Mouse (Mus musculus) embryonic stem cell, embryonic (primary cell): Measurements from ENCODE around the gene Map3k14.

Experiments
- CTCF ChIA-PET, 4 experiments: fragments of 300-600 bp in 2 of 4; fragments of 350-600 bp in 2 of 4; sonication (Branson Sonifier 250); formaldehyde crosslinking; loops; one replicate each; lab custom pipeline; 2022; ENCODE audit warnings: inconsistent platforms in 2 of 4; lab: Charles Lee
- POLR2A ChIA-PET, 4 experiments: fragments of 300-600 bp in 2 of 4; fragments of 350-600 bp in 2 of 4; sonication (Branson Sonifier 250); formaldehyde crosslinking; loops; one replicate each; lab custom pipeline; 2022; ENCODE audit warnings: antibody characterized with exemption in 4 of 4, inconsistent platforms in 1 of 4; lab: Charles Lee

Gene Map3k14

DNA sequence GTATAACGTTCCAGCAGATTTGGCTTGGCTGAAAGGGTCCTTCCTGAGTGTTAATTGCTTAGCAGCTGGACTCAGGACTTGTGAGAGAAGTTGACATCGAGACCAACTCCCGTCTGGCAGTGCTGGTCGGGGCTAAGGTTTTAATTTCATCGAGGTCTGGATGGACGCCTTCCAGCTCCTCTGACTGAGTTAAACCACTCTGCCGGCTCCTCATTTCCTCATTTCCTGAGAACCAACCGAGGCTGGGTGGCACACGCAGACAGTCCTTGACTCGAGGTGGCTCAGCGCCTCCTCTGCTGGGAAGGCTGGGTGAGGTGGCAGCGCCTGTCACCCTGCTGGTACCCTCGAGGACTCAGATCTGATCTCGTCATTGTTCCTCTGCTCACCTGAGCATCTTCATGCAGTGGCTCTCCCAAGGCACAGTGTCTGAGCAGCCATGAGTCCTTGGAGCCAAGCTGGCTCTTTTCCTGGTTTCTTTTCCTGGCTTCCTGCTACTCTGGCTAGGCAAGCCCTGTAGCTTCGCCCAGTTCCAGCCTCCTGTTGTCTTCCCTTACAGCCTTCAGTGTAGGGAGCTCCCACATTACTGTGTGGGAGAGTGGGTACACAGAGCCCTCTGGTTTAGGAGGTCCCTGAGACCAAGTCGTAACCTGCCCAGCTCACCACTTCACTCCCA is 21.2 kb upstream of the Map3k14 start:
- CTCF ChIA-PET = interaction anchor here in 2 of 4 experiments (0.5 to 1.6 kb wide), 5 partner anchors 23 to 129 kb away, joined by 3 to 4 read pairs (median 3); no protein-coding TSS in a partner anchor
- POLR2A ChIA-PET = interaction anchor here in 3 of 4 experiments (0.6 to 1.8 kb wide), 11 partner anchors 9 to 468 kb away, joined by 3 to 6 read pairs (median 4); partner anchors contain the start of genes Hexim1 (in 2 of the 3) and Map3k14 (in 1 of the 3)

DNA sequence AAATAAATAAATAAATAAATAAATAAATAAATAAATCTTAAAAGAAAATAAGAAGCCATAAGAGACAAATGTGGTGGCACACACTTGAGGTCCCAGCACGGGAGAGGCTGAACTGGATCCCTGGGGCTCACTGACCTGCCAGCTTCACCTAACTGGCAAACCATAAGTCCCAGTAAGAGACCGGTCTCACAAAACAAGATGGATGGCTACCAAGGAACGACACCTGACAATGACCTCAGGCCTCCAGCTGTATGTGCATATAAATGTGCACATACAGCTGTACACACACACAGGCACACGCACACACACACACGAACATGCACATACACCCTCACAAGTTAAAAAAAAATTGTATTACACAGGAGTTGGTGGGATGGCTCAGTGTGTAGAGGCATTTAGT is 19.6 kb upstream of the Map3k14 start:
- CTCF ChIA-PET = interaction anchor here in 1 of 4 experiments (0.6 kb wide), 1 partner anchor 38 kb away, joined by 3 read pairs; no protein-coding TSS in a partner anchor
- POLR2A ChIA-PET = no interaction called here

DNA sequence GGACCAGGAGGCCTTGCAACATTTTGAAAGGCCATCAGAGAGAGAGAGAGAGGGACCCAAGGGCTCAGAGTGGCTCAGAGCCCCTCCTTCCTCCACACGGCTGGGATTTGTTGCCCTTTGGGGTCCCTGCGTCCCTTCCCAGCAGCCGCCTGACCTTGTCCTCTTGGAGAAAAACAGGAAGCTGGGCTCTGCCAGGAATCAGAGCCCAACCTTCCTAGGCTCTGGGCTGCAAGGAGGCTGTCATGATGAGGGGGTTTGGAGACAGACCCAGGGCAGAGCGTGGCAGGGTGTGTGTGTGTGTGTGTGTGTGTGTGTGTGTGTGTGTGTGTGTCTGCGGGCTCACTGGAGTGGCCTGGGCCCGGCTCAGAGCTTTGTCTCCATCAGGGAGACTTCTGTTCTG is 18.7 kb upstream of the Map3k14 start:
- ChIA-PET CTCF (interaction anchor here in 3 of 4 experiments (0.5 to 1.1 kb wide), 3 partner anchors 11 to 19 kb away, joined by 3 to 6 read pairs (median 3); partner anchors contain the start of gene Map3k14 (in 1 of the 3)), POLR2A (interaction anchor here in 3 of 4 experiments (0.6 to 1.4 kb wide), 4 partner anchors 10 to 153 kb away, joined by 3 read pairs; partner anchors contain the start of genes Hexim2 (in 1 of the 3) and Map3k14 (in 1 of the 3))

DNA sequence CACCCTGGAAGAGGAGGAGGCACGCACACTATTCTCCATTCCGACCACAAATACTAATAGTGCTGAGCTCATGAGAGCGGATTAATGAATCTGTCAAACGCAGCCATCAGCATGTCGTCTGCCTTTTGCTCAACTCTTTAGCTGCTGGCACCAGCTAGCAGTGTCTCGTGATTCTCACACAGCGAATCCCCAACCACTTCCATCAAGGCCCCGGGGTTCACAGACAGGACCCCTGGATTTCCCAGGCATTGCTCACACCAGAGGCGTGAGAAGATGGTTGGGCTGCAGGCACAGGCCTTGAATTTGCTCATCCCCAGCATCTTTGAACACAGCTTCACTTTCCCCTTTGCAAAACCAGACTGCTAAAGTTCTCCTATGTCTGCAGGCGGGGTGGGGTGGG is 18.0 kb upstream of the Map3k14 start:
- ChIA-PET CTCF (interaction anchor here in 3 of 4 experiments (0.6 to 1.1 kb wide), 3 partner anchors 18 to 81 kb away, joined by 3 to 6 read pairs (median 3); partner anchors contain the start of gene Map3k14 (in 1 of the 3)), POLR2A (interaction anchor here in 3 of 4 experiments (0.6 to 1.4 kb wide), 5 partner anchors 9 to 153 kb away, joined by 3 read pairs; partner anchors contain the start of genes Map3k14 (in 2 of the 3) and Hexim2 (in 1 of the 3))

DNA sequence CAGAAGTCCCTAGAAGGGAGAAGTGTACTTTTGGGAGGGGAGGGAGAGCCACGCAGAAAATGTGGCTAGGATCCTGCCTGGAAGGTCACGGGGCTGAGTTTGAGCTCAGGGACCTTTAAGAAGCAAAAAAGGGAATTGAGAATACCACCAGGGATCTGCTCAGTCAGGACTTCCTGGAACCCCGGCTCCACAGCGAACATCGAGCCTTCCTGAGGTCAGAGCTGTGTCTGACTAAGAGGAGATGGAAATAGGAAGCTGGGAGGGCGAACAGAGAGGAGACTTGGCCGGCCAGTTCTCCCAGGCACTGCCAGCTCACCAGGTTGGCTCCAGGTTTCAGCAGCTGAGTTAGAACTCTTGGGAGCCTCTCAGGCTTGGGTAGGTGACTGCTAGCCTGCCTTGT is 14.5 kb upstream of the Map3k14 start:
- POLR2A ChIA-PET = interaction anchor here in 2 of 4 experiments (1.0 to 1.2 kb wide), 2 partner anchors 9 to 15 kb away, joined by 3 read pairs; partner anchors contain the start of gene Map3k14 (in 1 of the 2)
- CTCF ChIA-PET = interaction anchor here in 3 of 4 experiments (0.6 to 0.9 kb wide), 3 partner anchors 99 to 669 kb away, joined by 3 to 4 read pairs (median 3); no protein-coding TSS in a partner anchor

DNA sequence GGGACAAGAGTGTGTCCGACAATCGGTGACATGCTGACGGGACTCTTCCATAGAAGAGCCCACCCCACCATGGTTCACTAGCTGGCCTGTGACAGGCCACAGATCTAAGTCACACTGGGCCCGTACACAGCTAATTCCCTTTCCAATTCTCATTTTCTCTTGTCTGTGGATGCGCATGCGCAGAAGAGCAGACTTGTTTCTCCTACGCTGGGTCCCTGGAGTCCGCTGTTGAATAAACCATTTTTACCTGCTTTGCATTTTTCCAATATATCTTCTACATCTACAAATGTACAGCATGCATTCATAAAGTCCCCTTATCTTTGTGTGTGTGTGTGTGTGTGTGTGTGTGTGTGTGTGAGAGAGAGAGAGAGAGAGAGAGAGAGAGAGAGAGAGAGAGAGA is 9.2 kb upstream of the Map3k14 start:
- POLR2A ChIA-PET = interaction anchor here in 1 of 4 experiments (1.0 kb wide), 1 partner anchor 332 kb away, joined by 3 read pairs; no protein-coding TSS in a partner anchor
- CTCF ChIA-PET = no interaction called here

GRCm38 (mm10) chr11:103272888-103273287 is 5.6 kb upstream of the Map3k14 start:
- POLR2A ChIA-PET = interaction anchor here in 1 of 4 experiments (0.7 to 0.8 kb wide), 2 partner anchors 111 to 157 kb away, joined by 3 read pairs; partner anchors contain the start of gene Hexim1
- CTCF ChIA-PET = interaction anchor here (0.5 to 1.9 kb wide), 10 partner anchors 37 to 497 kb away, joined by 3 to 6 read pairs (median 4); no protein-coding TSS in a partner anchor

GRCm38 (mm10) chr11:103271979-103272378 is 4.7 kb upstream of the Map3k14 start:
- ChIA-PET CTCF (interaction anchor here in 3 of 4 experiments (0.7 to 1.9 kb wide), 6 partner anchors 36 to 173 kb away, joined by 3 to 5 read pairs (median 3); no protein-coding TSS in a partner anchor), POLR2A (interaction anchor here in 2 of 4 experiments (0.5 to 1.1 kb wide), 4 partner anchors 10 to 139 kb away, joined by 3 read pairs; no protein-coding TSS in a partner anchor)

DNA sequence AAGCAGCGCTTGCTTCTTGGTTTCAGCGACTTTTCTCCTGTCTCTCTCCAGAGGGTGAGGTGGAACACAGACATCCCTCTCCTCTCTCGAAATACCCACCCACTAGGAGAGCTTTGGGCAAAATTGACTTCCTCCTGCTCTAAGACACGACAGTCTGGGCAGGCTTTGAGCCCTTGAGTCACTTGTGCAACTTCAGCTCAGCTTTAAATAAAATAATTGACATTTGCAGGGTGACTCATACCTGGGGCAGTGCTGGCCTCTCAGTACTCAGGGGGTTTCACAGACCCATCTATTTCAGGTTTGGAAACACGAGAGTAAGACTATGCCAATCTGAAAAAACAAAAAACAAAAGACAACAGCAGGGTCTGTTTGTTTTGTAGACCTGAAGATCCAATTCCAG is 2.2 kb upstream of the Map3k14 start:
- CTCF ChIA-PET = interaction anchor here in 1 of 4 experiments (0.6 kb wide), 1 partner anchor 121 kb away, joined by 13 read pairs; no protein-coding TSS in a partner anchor
- POLR2A ChIA-PET = interaction anchor here in 2 of 4 experiments (0.6 to 1.6 kb wide), 5 partner anchors 19 to 427 kb away, joined by 3 to 7 read pairs (median 4); partner anchors contain the start of gene Hexim1 (in 1 of the 2)

GRCm38 (mm10) chr11:103268905-103269304 is 1.6 kb upstream of the Map3k14 start:
- POLR2A ChIA-PET = interaction anchor here in 2 of 4 experiments (0.6 to 2.3 kb wide), 5 partner anchors 19 to 324 kb away, joined by 3 to 29 read pairs (median 3); partner anchors contain the start of gene Hexim1 (in 1 of the 2)
- CTCF ChIA-PET = no interaction called here

DNA sequence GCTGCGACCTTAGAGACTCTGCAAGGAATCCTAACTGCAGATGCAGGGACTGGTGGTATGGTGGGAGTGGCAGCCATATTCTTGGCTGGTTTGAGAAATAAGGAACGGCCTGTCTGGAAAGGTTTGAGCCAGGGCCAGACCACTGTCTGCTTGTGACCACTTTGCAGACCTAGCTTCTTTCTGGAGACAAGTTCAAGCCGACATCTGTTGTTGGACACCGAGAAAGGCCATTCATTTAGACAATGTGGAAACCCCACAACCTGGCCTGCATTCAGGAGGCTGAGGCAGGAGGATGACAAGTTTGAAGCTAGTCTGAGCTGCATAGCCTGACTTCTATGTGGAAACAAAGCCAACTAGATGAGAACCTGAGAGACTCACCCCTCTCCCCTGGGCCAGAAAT is 1.1 kb upstream of the Map3k14 start:
- CTCF ChIA-PET = no interaction called here
- POLR2A ChIA-PET = interaction anchor here in 2 of 4 experiments (1.2 to 2.3 kb wide), 5 partner anchors 10 to 153 kb away, joined by 3 to 29 read pairs (median 4); partner anchors contain the start of gene Hexim1 (in 1 of the 2)

DNA sequence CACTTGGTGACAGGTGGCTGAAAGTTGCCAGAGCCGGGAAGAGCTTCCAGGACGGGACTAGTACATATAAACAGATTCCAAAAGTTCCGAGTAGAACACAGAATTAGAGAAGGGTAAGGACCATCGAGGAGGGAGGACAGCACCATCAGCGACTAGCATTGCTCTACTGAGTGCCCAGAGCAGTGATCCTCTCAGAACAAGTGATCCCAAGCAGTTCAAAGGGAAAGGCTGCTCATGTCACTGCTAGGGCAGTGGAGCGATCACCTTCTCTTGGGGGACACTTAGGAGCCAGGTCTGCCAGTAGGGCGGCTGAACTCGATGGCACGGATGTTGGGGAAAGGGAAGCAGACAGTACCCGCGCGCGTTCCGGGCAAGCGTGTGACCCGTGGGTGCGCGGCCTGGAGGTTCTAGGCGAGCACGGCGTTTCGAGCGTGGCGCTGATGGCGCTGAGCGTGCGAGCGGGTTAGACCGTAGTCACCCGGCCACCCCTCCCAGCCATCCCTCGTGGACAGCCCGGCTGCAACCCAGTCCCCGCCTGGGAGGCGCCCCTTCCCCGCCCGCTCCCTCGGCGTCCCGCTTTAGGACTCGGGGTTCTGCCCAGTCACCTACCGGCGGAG is 435 bp downstream of the Map3k14 start:
- CTCF ChIA-PET = interaction anchor here in 3 of 4 experiments (0.5 to 1.1 kb wide), 11 partner anchors 14 to 820 kb away, joined by 3 to 22 read pairs (median 3); partner anchors contain the start of gene Fam171a2 (in 1 of the 3)
- POLR2A ChIA-PET = interaction anchor here (0.5 to 2.3 kb wide), 27 partner anchors 9 to 341 kb away, joined by 3 to 29 read pairs (median 4); partner anchors contain the start of genes Hexim1 (in 3 of the 4), Dcakd (in 1 of the 4) and Kif18b (in 1 of the 4)

DNA sequence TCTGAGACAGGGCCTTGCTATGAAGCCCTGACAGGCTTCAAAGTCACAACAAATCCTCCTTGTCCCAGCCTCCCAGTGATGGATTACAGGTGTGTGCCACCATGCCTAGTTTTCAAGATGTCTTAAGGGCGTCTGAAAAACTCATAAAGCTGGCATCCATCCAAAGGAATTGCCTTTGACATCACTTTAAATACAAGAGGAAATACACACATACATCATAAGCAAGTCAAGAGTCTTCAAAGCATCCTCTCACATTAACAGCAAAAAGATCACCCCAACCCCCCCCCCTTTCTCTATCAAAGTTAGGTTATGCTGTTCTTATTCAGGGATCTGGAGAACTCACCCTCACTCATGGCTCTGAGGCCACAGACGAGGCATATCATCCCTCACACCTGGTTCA is 1.4 kb downstream of the Map3k14 start:
- POLR2A ChIA-PET = interaction anchor here in 2 of 4 experiments (0.7 to 1.0 kb wide), 2 partner anchors 19 kb away, joined by 6 to 7 read pairs; no protein-coding TSS in a partner anchor

DNA sequence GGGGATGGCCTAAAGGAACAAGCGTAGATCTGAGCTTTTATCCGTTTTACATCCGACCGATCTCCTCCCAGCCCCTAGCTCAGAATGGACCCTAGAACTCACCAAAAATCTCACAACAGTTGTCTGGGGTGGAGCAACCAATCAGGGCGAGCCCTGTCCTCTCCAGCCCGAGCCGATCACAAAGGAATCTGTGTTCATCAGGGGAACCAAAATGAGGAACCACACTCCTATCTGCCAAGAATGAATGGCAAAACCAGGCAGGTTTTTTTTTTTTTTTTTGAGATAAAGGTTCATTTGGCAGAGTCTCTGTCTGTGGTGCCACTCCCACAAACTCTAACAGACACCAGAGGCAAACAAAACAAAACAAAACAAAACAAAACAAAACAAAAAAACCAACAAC is 2.1 kb downstream of the Map3k14 start:
- POLR2A ChIA-PET = interaction anchor here (0.5 to 1.3 kb wide), 10 partner anchors 12 to 272 kb away, joined by 3 to 7 read pairs (median 3); no protein-coding TSS in a partner anchor

More for the DNA sequence above, 1.4 kb downstream of the Map3k14 start:
- CTCF ChIA-PET = interaction anchor here in 1 of 4 experiments (1.1 kb wide), 1 partner anchor 13 kb away, joined by 3 read pairs; no protein-coding TSS in a partner anchor

DNA sequence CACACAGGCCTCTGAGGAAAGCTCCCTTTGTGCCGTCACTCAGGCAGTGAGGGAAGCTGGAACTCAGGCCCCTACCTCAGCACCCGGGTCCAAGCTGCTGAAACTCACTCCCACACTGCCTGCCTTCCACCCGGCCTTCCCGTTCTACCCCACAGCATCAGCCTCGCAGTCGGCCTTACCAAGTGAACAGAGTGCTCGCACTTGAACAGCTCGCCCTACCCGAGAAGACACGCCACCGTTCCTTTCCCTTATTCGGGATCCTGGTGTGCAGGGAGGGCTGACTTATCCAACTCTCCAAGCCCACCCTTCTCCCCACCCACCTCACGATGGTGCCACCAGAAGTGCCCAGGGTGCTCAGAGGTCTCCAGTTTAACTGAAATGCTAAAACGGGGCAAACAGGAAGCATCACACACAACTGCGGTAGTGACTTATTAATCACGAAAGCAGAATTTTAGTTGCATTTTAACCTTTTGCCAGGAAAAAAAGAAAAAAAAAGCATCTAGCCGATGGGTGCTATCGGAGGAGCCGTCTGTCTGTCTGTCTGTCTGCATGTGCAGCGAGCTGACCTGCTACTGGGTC is 2.8 kb downstream of the Map3k14 start:
- ChIA-PET POLR2A (interaction anchor here (0.5 to 1.3 kb wide), 7 partner anchors 16 to 195 kb away, joined by 3 to 7 read pairs (median 3); no protein-coding TSS in a partner anchor), CTCF (no interaction called here)

More for the DNA sequence above, 2.1 kb downstream of the Map3k14 start:
- CTCF ChIA-PET = no interaction called here

DNA sequence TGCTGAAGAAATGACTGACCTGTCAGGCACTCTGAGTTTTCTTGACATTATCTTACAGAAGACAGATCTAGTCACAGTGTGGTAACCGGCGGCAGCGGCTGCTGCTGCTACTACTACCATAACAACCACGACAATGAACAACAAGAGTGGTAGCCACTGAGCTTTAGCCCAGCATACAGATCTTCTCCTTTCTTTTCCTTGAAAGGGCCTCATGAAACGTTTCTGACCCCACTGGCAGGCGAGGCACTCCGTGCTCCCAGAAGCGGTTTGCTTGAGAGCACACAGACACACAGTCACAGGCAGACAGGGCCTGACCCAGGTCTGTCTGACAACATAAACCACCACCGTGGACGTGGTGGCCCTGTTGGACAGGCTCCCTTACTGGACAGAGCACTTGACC is 3.7 kb downstream of the Map3k14 start:
- CTCF ChIA-PET = no interaction called here
- POLR2A ChIA-PET = interaction anchor here in 2 of 4 experiments (0.6 to 0.7 kb wide), 2 partner anchors 71 to 136 kb away, joined by 3 read pairs; no protein-coding TSS in a partner anchor
